Mouse (Mus musculus): ENCODE data around the gene Bcas3. TPM values are rescaled to one million over a fixed set of nuclear protein-coding genes. Genes with fewer than 3 reads are reported as not detected.

The Bcas3 gene
- polyA plus RNA-seq, 1 experiment from 2014 or later: 26.0 TPM

DNA sequence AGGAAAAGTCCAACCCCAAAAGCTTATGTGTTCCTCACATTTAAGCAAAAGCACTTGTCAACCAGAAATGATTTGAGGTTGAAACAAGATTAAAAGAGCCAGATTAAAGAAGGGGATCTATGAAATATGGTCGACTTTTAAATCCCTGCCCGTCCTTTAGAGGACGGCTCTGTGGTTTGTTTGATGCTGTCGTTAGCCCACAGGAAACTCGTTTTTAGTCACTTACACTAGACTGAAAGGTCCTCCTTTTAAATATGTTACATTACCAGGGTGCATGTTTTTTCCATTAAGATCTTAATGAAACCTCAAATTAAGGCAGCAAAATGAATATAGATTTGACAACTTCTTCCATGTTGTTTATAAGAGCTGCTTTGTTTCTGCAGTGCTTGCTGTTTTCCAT, 192.6 kb downstream of the Bcas3 start:
- H3K4me1 ChIP-seq (ENCODE audit: insufficient read depth, low read depth, low read length): no peaks in the 10 kb centered on the region
- TF ChIP-seq EP300 (IDR thresholded peaks at IDR 0.05) (no peak), CTCF (IDR thresholded peaks at IDR 0.05) (no peak)
- no peak for DNase-seq (ENCODE audit: low spot score)
- no peak for ATAC-seq
- no peak overlapping the region for H3K4me2 ChIP-seq (replicated peaks; ENCODE audit: low read depth, low read length)
- no peaks in the 10 kb centered on the region for H3K27me3 ChIP-seq (replicated peaks; ENCODE audit: insufficient read depth, low read length)
- H3K36me3 ChIP-seq (ENCODE audit: insufficient read depth, low read length): no peaks in the 10 kb centered on the region
- no peak overlapping the region for H3K27ac ChIP-seq (ENCODE audit: low read length)
- 58% methylated on average over 5 of the region's 5 CpGs for WGBS
- H3K9me3 ChIP-seq (ENCODE audit: low read length): no peaks in the 10 kb centered on the region
- H3K4me3 ChIP-seq (ENCODE audit: low read depth, low read length): no peak overlapping the region
- H3K9ac ChIP-seq (replicated peaks; ENCODE audit: low read depth): no peak overlapping the region

DNA sequence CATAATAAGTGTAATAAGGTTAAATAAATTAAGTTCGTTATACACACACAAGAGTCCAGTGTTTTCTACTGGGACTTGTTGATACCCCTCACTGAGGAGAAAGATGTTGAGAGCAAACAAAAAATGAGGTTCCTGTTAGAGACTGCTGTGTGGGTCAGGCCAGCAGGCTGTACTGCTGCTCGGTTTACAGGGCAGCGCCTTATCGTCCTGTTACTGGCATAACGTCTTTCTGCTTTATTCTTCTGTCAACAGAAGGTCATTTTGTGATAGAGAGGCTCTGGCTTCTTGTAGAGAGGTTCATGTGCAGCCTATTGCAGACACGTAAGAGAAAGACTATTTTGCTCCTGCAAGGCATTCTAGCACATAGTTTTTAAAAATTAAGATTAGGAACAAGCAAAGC, 195.0 kb downstream of the Bcas3 start:
- ATAC-seq (no peak), DNase-seq (ENCODE audit: low spot score) (no peak)
- Histone ChIP-seq H3K4me1 (ENCODE audit: insufficient read depth, low read depth, low read length) (no peaks in the 10 kb centered on the region), H3K4me2 (replicated peaks; ENCODE audit: low read depth, low read length) (no peak overlapping the region), H3K27ac (ENCODE audit: low read length) (no peak overlapping the region), H3K4me3 (ENCODE audit: low read depth, low read length) (no peak overlapping the region), H3K9me3 (ENCODE audit: low read length) (no peaks in the 10 kb centered on the region), H3K27me3 (replicated peaks; ENCODE audit: insufficient read depth, low read length) (no peaks in the 10 kb centered on the region), H3K36me3 (ENCODE audit: insufficient read depth, low read length) (no peaks in the 10 kb centered on the region), H3K9ac (replicated peaks; ENCODE audit: low read depth) (no peak overlapping the region)
- WGBS: 48% methylated on average over 6 of the region's 6 CpGs
- TF ChIP-seq EP300 (IDR thresholded peaks at IDR 0.05): no peak
- 0 out of 2 replicates have a peak, but pooled peaks have one; percentile 14 for TF ChIP-seq CTCF (IDR thresholded peaks at IDR 0.05)

DNA sequence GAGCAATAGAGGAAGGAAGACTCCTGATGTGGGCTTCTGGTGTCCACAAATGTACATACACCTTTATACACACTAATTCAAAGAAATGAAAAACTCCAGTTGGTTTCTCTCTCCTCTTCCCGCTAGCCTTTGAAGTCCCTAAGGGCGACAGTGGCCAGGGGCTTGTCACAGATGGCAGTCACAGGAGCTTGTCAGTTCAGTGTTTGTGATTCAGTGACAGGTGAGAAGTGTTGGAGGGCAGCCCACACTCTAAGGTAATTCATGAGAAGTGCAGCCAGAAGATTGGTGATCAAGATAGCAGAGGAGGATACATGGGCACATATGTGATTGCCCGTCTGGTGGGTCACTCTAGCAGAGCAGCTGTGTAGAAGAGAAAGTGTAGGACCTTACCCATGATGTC, 196.7 kb downstream of the Bcas3 start:
- no peak for DNase-seq (ENCODE audit: low spot score)
- Histone ChIP-seq H3K9ac (replicated peaks; ENCODE audit: low read depth) (no peak overlapping the region), H3K9me3 (ENCODE audit: low read length) (no peaks in the 10 kb centered on the region), H3K4me3 (ENCODE audit: low read depth, low read length) (no peak overlapping the region), H3K27ac (ENCODE audit: low read length) (no peak overlapping the region), H3K27me3 (replicated peaks; ENCODE audit: insufficient read depth, low read length) (no peaks in the 10 kb centered on the region), H3K36me3 (ENCODE audit: insufficient read depth, low read length) (no peaks in the 10 kb centered on the region), H3K4me1 (ENCODE audit: insufficient read depth, low read depth, low read length) (no peaks in the 10 kb centered on the region), H3K4me2 (replicated peaks; ENCODE audit: low read depth, low read length) (no peak overlapping the region)
- no peak for ATAC-seq
- 90% methylated on average over 3 of the region's 3 CpGs for WGBS
- TF ChIP-seq EP300 (IDR thresholded peaks at IDR 0.05) (no peak), CTCF (IDR thresholded peaks at IDR 0.05) (no peak)

DNA sequence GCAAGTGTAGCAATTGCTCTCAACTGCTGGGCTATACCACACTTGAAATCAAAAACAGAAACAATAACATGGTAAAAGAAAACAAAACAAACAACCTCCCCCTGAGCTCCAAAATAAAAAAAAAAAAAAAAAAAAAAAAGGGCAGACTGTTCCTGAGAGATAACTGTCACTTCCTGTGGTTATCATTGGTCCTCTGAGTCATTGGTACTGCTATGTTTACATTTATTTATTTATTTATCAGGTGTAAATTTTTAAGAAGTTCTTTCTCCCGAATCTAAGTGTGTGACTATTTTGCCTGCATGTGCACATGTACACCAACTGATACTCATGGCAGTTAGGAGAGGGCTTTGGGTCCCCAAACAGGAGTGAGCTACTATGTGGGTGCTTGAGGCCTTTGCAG, 202.1 kb downstream of the Bcas3 start:
- Histone ChIP-seq H3K4me3 (ENCODE audit: low read depth, low read length) (no peak overlapping the region), H3K27me3 (replicated peaks; ENCODE audit: insufficient read depth, low read length) (no peaks in the 10 kb centered on the region), H3K27ac (ENCODE audit: low read length) (no peak overlapping the region), H3K4me1 (ENCODE audit: insufficient read depth, low read depth, low read length) (no peaks in the 10 kb centered on the region), H3K4me2 (replicated peaks; ENCODE audit: low read depth, low read length) (no peak overlapping the region), H3K9me3 (ENCODE audit: low read length) (no peaks in the 10 kb centered on the region), H3K36me3 (ENCODE audit: insufficient read depth, low read length) (0 out of 2 replicates have a peak, but pooled peaks cover 7% of the 10 kb centered on the region), H3K9ac (replicated peaks; ENCODE audit: low read depth) (no peak overlapping the region)
- TF ChIP-seq CTCF (IDR thresholded peaks at IDR 0.05) (no peak), EP300 (IDR thresholded peaks at IDR 0.05) (no peak)
- no peak for DNase-seq (ENCODE audit: low spot score)
- WGBS: 22% methylated on average over 1 of the region's 1 CpGs
- no peak for ATAC-seq

DNA sequence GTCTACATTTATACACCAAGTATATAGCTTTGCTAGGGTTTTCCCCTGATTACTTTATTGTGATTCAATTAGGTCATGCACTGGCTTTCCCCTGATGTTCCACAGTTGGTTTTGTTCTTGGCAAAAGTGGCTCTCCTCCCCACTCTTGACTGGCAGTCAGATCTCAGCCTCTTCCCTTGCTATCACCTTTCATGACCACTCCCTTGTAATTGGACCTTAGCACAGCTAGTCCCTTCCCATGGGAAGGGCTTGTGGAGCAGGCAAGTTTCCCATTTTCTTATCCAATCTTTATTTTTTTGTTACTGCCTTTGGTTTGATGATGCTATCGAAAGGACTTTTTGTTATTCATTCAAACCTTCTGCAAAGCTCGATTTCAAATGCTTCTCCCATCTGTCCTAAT, 202.8 kb downstream of the Bcas3 start:
- WGBS: 70% methylated on average over 2 of the region's 2 CpGs
- no peak for DNase-seq (ENCODE audit: low spot score)
- no peak for ATAC-seq
- TF ChIP-seq CTCF (IDR thresholded peaks at IDR 0.05): no peak
- no peak for TF ChIP-seq EP300 (IDR thresholded peaks at IDR 0.05)
- 0 out of 2 replicates have a peak, but pooled peaks cover 7% of the 10 kb centered on the region for H3K36me3 ChIP-seq (ENCODE audit: insufficient read depth, low read length)
- H3K27me3 ChIP-seq (replicated peaks; ENCODE audit: insufficient read depth, low read length): no peaks in the 10 kb centered on the region
- H3K4me3 ChIP-seq (ENCODE audit: low read depth, low read length): no peak overlapping the region
- no peak overlapping the region for H3K4me2 ChIP-seq (replicated peaks; ENCODE audit: low read depth, low read length)
- H3K9me3 ChIP-seq (ENCODE audit: low read length): no peaks in the 10 kb centered on the region
- no peak overlapping the region for H3K27ac ChIP-seq (ENCODE audit: low read length)
- no peaks in the 10 kb centered on the region for H3K4me1 ChIP-seq (ENCODE audit: insufficient read depth, low read depth, low read length)
- H3K9ac ChIP-seq (replicated peaks; ENCODE audit: low read depth): no peak overlapping the region

DNA sequence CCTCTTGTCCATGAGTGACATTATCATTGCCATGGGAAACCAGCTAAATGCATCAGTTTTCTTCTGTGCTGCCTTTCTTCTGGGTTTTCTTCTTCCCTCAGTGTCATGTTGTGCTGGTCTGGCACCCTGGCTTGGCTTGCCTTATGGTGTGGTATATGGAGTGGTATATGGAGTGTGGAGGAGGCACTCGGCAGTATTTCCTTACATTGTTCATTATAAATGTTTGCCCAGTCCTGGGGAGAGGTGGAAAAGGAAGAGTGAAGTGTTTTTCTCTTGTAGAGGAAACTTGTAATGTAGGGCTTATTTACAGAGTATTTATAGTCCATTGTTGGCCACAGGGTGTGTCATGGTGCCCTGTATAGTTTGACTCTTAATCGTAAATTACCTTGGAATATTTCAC, 212.1 kb downstream of the Bcas3 start:
- no peaks in the 10 kb centered on the region for H3K9me3 ChIP-seq (ENCODE audit: low read length)
- no peaks in the 10 kb centered on the region for H3K4me1 ChIP-seq (ENCODE audit: insufficient read depth, low read depth, low read length)
- ATAC-seq (peak; percentile 16; the same call in 1 of the 2 replicates), DNase-seq (ENCODE audit: low spot score) (no peak)
- H3K27me3 ChIP-seq (replicated peaks; ENCODE audit: insufficient read depth, low read length): no peaks in the 10 kb centered on the region
- WGBS: 55% methylated on average over 2 of the region's 2 CpGs
- no peak overlapping the region for H3K4me2 ChIP-seq (replicated peaks; ENCODE audit: low read depth, low read length)
- H3K36me3 ChIP-seq (ENCODE audit: insufficient read depth, low read length): no peaks in the 10 kb centered on the region
- TF ChIP-seq EP300 (IDR thresholded peaks at IDR 0.05) (no peak), CTCF (IDR thresholded peaks at IDR 0.05) (no peak)
- no peak overlapping the region for H3K27ac ChIP-seq (ENCODE audit: low read length)
- no peak overlapping the region for H3K9ac ChIP-seq (replicated peaks; ENCODE audit: low read depth)
- H3K4me3 ChIP-seq (ENCODE audit: low read depth, low read length): no peak overlapping the region

DNA sequence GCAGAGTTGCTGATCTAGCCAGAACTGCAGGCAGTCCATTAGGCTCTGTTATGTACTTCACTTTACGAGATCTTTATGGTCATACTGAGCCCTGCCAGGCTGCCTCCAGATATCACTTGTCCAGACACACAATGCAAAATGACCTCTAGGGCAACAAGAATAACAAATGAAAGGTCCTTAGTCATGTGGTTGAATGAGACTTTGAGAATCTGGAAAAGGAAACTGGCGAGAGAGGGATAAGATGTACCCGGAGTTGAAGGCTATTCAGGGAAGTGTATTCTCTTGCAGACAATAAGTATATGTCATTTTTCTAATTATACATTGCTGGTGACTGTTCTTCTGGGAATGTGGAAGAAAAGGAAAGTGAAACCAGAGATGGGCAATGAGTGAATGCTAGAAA, 218.1 kb downstream of the Bcas3 start:
- H3K9ac ChIP-seq (replicated peaks; ENCODE audit: low read depth): no peak overlapping the region
- TF ChIP-seq EP300 (IDR thresholded peaks at IDR 0.05): no peak; the same call in 1 of the 2 replicates
- 0 out of 2 replicates have a peak, but pooled peaks have one; percentile 6 for TF ChIP-seq CTCF (IDR thresholded peaks at IDR 0.05)
- whole genome bisulfite sequencing: 35% methylated on average over 3 of the region's 3 CpGs
- H3K4me3 ChIP-seq (ENCODE audit: low read depth, low read length): no peak overlapping the region
- H3K27me3 ChIP-seq (replicated peaks; ENCODE audit: insufficient read depth, low read length): no peaks in the 10 kb centered on the region
- H3K36me3 ChIP-seq (ENCODE audit: insufficient read depth, low read length): no peaks in the 10 kb centered on the region
- DNase-seq (ENCODE audit: low spot score) (peak; percentile 59), ATAC-seq (peak; percentile 62)
- H3K4me1 ChIP-seq (ENCODE audit: insufficient read depth, low read depth, low read length): peaks cover 14% of the 10 kb centered on the region; the same call in 1 of the 2 replicates
- no peaks in the 10 kb centered on the region for H3K9me3 ChIP-seq (ENCODE audit: low read length)
- H3K27ac ChIP-seq (ENCODE audit: low read length): peak overlapping the region; percentile 43; the same call in 1 of the 2 replicates
- no peak overlapping the region for H3K4me2 ChIP-seq (replicated peaks; ENCODE audit: low read depth, low read length)
